Mouse (Mus musculus) heart, adult 2 months (tissue): ENCODE measurements around the gene Slc46a1. TPM values are rescaled to one million over a fixed set of nuclear protein-coding genes. Genes with fewer than 3 reads are reported as not detected.
A peak's percentile ranks its signal among the peaks of the same experiment; 100 is the strongest.

Experiments
- DNase-seq, 2 experiments: peaks; one replicate each; pipeline ENCODE4 v3.0.0; 2021
- H3K27ac ChIP-seq: fragments of 200-600 bp; 2 replicates; pipeline ENCODE4 v1.8.1; 2022
- H3K27me3 ChIP-seq: fragments of 200-500 bp; 2 replicates; pipeline ENCODE4 v1.6.1; 2012; ENCODE audit warnings: mild to moderate bottlenecking, low read length, inconsistent platforms, mixed read lengths; ENCODE audit not compliant: control insufficient read depth, insufficient read depth
- H3K36me3 ChIP-seq: fragments of 200-500 bp; 2 replicates; pipeline ENCODE4 v1.6.1; 2012; ENCODE audit warnings: low read length, inconsistent platforms; ENCODE audit not compliant: control insufficient read depth, insufficient read depth
- H3K4me1 ChIP-seq: fragments of 200-500 bp; 2 replicates; pipeline ENCODE4 v1.6.1; 2011; ENCODE audit warnings: low read length; ENCODE audit not compliant: control insufficient read depth, insufficient read depth
- H3K4me3 ChIP-seq: fragments of 200-600 bp; 2 replicates; pipeline ENCODE4 v1.8.1; 2022
- H3K79me2 ChIP-seq: fragments of 200-500 bp; replicated peaks from 2 replicates; pipeline ENCODE4 v1.6.1; 2012; ENCODE audit warnings: mild to moderate bottlenecking, inconsistent platforms, low read length, moderate library complexity, mixed read lengths; ENCODE audit not compliant: control insufficient read depth, insufficient read depth
- H3K9ac ChIP-seq: fragments of 200-500 bp; 2 replicates; pipeline ENCODE4 v1.6.1; 2012; ENCODE audit warnings: low read depth, mild to moderate bottlenecking, control low read depth, inconsistent platforms, low read length, mixed read lengths
- CTCF ChIP-seq: fragments of 200-600 bp; IDR thresholded peaks from 2 replicates; pipeline ENCODE4 v1.8.1; 2022; ENCODE audit warnings: antibody characterized with exemption, mild to moderate bottlenecking, moderate library complexity
- EP300 ChIP-seq: fragments of 200-500 bp; IDR thresholded peaks from 2 replicates; pipeline ENCODE4 v1.6.1; 2011; ENCODE audit warnings: low read depth, low read length, control low read depth; ENCODE audit not compliant: insufficient read depth
- POLR2A ChIP-seq: fragments of 200-500 bp; IDR thresholded peaks from 2 replicates; pipeline ENCODE4 v1.6.1; 2011; ENCODE audit warnings: mild to moderate bottlenecking, low read depth, low read length, control low read depth; ENCODE audit not compliant: insufficient read depth
- WGBS: fragments of 180-500 bp; shearing (Covaris S2); methylation state at CpG from one replicate; pipeline ENCODE4 v1.1.7; 2018; 5-methylcytosine and 5-hydroxymethylcytosine counted together
- intact Hi-C: fragments of 180-260 bp; cut with DNase I; formaldehyde crosslinking; loops from one replicate; pipeline ENCODE4 v1.15.1; 2025
- polyA plus RNA-seq: library from polyadenylated mRNA; depleted of rRNA; stranded (reverse); fragments of >200 nt; gene quantifications from 2 replicates; pipeline ENCODE4 v1.2.3, GENCODE M21; 2012
- total RNA-seq, 2 experiments: library from RNA; stranded (reverse); gene quantifications; 2 replicates each; pipeline ENCODE4 v1.2.3; 2021

Slc46a1 gene
- total and polyA plus RNA-seq, 3 experiments: 1.7 to 7.8 (median 3.0) TPM

GRCm38 (mm10) chr11:78434052-78434451 is 31.4 kb upstream of the Slc46a1 start:
- no peak overlapping the region for H3K4me3 ChIP-seq
- H3K27me3 ChIP-seq: no peaks in the 10 kb centered on the region
- no peak for DNase-seq
- H3K4me1 ChIP-seq: no peaks in the 10 kb centered on the region
- intact Hi-C loops: no loop called here
- TF ChIP-seq EP300 (no peak), CTCF (no peak), POLR2A (no peak)
- no peaks in the 10 kb centered on the region for H3K79me2 ChIP-seq
- H3K36me3 ChIP-seq: no peaks in the 10 kb centered on the region
- H3K9ac ChIP-seq: no peak overlapping the region
- WGBS: 35% methylated on average over 4 of the region's 4 CpGs
- H3K27ac ChIP-seq: no peak overlapping the region

GRCm38 (mm10) chr11:78435776-78436349 is 29.6 kb upstream of the Slc46a1 start:
- no peak for DNase-seq
- H3K4me3 ChIP-seq: no peak overlapping the region
- WGBS: 12% methylated on average over 19 of the region's 19 CpGs
- H3K9ac ChIP-seq: no peak overlapping the region
- H3K36me3 ChIP-seq: no peaks in the 10 kb centered on the region
- TF ChIP-seq CTCF (peak; percentile 49), POLR2A (no peak), EP300 (no peak)
- H3K79me2 ChIP-seq: no peaks in the 10 kb centered on the region
- H3K4me1 ChIP-seq: no peaks in the 10 kb centered on the region
- no peaks in the 10 kb centered on the region for H3K27me3 ChIP-seq
- H3K27ac ChIP-seq: no peak overlapping the region
- intact Hi-C loops: no loop called here

- 90% methylated on average over 7 of the region's 7 CpGs for WGBS
- no peak overlapping the region for H3K4me3 ChIP-seq
- DNase-seq: no peak
- H3K4me1 ChIP-seq: no peaks in the 10 kb centered on the region
- intact Hi-C loops: no loop called here
- no peak overlapping the region for H3K9ac ChIP-seq
- no peaks in the 10 kb centered on the region for H3K27me3 ChIP-seq
- no peak overlapping the region for H3K27ac ChIP-seq
- H3K79me2 ChIP-seq: no peaks in the 10 kb centered on the region
- H3K36me3 ChIP-seq: no peaks in the 10 kb centered on the region
- TF ChIP-seq CTCF (no peak), EP300 (no peak), POLR2A (no peak)
Measured at GRCm38 (mm10) chr11:78437182-78437581, 28.3 kb upstream of the Slc46a1 start.

GRCm38 (mm10) chr11:78438399-78438930 is 27.0 kb upstream of the Slc46a1 start:
- Histone ChIP-seq H3K4me1 (no peaks in the 10 kb centered on the region), H3K9ac (no peak overlapping the region), H3K4me3 (no peak overlapping the region), H3K36me3 (no peaks in the 10 kb centered on the region), H3K27me3 (no peaks in the 10 kb centered on the region), H3K79me2 (no peaks in the 10 kb centered on the region), H3K27ac (no peak overlapping the region)
- DNase-seq: no peak
- TF ChIP-seq POLR2A (no peak), CTCF (no peak), EP300 (no peak)
- WGBS: 46% methylated on average over 3 of the region's 3 CpGs
- intact Hi-C loops: no loop called here

GRCm38 (mm10) chr11:78443115-78443514 is 22.4 kb upstream of the Slc46a1 start:
- Histone ChIP-seq H3K9ac (no peak overlapping the region), H3K4me3 (no peak overlapping the region), H3K27ac (no peak overlapping the region), H3K79me2 (no peaks in the 10 kb centered on the region), H3K4me1 (no peaks in the 10 kb centered on the region), H3K27me3 (no peaks in the 10 kb centered on the region), H3K36me3 (no peaks in the 10 kb centered on the region)
- WGBS: 69% methylated on average over 5 of the region's 5 CpGs
- intact Hi-C loops: no loop called here
- no peak for TF ChIP-seq POLR2A
- TF ChIP-seq CTCF: no peak
- no peak for TF ChIP-seq EP300
- DNase-seq: no peak

GRCm38 (mm10) chr11:78447168-78447567 is 18.3 kb upstream of the Slc46a1 start:
- DNase-seq: no peak
- Histone ChIP-seq H3K4me1 (no peaks in the 10 kb centered on the region), H3K27me3 (no peaks in the 10 kb centered on the region), H3K79me2 (no peaks in the 10 kb centered on the region), H3K36me3 (no peaks in the 10 kb centered on the region), H3K27ac (no peak overlapping the region), H3K4me3 (no peak overlapping the region), H3K9ac (no peak overlapping the region)
- TF ChIP-seq POLR2A (no peak), CTCF (no peak), EP300 (no peak)
- intact Hi-C loops: no loop called here
- WGBS: 42% methylated on average over 3 of the region's 3 CpGs
